ENCODE assay signal across 19 mouse cellular contexts in genomic region chr16:77948785-77949184, GRCm38 (mm10).
DNase-seq lines count a peak whose midpoint lies in the region; ATAC-seq and TF ChIP-seq lines count a peak whose summit lies in the region.
"Had no signal": no experiment of that assay in that cellular context is flagged by ENCODE, and none has a peak within 500 bp of the region (broad histone marks: within the 10 kb centered on the region; RNA-seq: fewer than 3 reads in every experiment).

No protein-coding gene starts in this region.

- H3K9me3 ChIP-seq in intestine, postnatal 0 days (ENCODE audit: control insufficient read depth): no peaks in the 10 kb centered on the region
- H3K9me3 ChIP-seq in intestine, embryonic 15.5 days: no peaks in the 10 kb centered on the region
- H3K9me3 ChIP-seq in stomach, postnatal 0 days (ENCODE audit: control insufficient read depth, low read length): no peaks in the 10 kb centered on the region

- no peak for TF ChIP-seq CTCF in intestine, postnatal 0 days (IDR thresholded peaks at IDR 0.05; ENCODE audit: low read depth)
- no peak for TF ChIP-seq CTCF in stomach, postnatal 0 days (IDR thresholded peaks at IDR 0.05; ENCODE audit: low read depth)

- no peak overlapping the region for H3K9ac ChIP-seq in intestine, postnatal 0 days (ENCODE audit: low read depth, low read length)
- H3K9ac ChIP-seq in intestine, embryonic 15.5 days: no peak overlapping the region
- no peak overlapping the region for H3K9ac ChIP-seq in stomach, postnatal 0 days (ENCODE audit: low read length)

- no peaks in the 10 kb centered on the region for H3K27me3 ChIP-seq in intestine, postnatal 0 days (replicated peaks; ENCODE audit: control insufficient read depth, insufficient read depth, low read length)
- H3K27me3 ChIP-seq in intestine, embryonic 15.5 days (replicated peaks): no peaks in the 10 kb centered on the region
- H3K27me3 ChIP-seq in stomach, postnatal 0 days (ENCODE audit: control insufficient read depth, insufficient read depth, low read length): no peaks in the 10 kb centered on the region
- H3K27me3 ChIP-seq: CH12.LX, Patski had no signal

- TF ChIP-seq EP300 in stomach, postnatal 0 days (optimal IDR thresholded peaks at IDR 0.05): no peak

- H3K4me3 ChIP-seq in intestine, postnatal 0 days (ENCODE audit: low read depth, low read length): no peak overlapping the region
- H3K4me3 ChIP-seq in intestine, embryonic 15.5 days (replicated peaks): no peak overlapping the region
- no peak overlapping the region for H3K4me3 ChIP-seq in stomach, postnatal 0 days (ENCODE audit: low read depth, low read length)

- no peak for DNase-seq in stomach, postnatal 0 days (ENCODE audit: low spot score)
- DNase-seq in heart, adult 8-10 months (ENCODE audit: low spot score): no peak
- DNase-seq: adrenal gland, adult 2 months; adrenal gland, adult 8-10 months; adrenal gland, postnatal 10 days; adrenal gland, postnatal 14 days; adrenal gland, postnatal 25 days; adrenal gland, postnatal 36 days; B cell, adult 2 months; cerebellum, adult 11 months; cerebellum, adult 11-12 months; cerebellum, adult 18-20 months had no signal

- peak; percentile 28; the same call in 1 of the 2 replicates for ATAC-seq in intestine, postnatal 0 days
- ATAC-seq in intestine, embryonic 15.5 days: no peak
- ATAC-seq in stomach, postnatal 0 days (ENCODE audit: low FRiP score, low TSS enrichment): peak; percentile 96
- ATAC-seq: activated CD4-positive, CD25-positive, alpha-beta regulatory T cell, adult 4 months; CD4-positive, CD25-positive, alpha-beta regulatory T cell, adult 4 months; Patski had no signal

- H3K4me2 ChIP-seq in intestine, postnatal 0 days (replicated peaks; ENCODE audit: low read depth): no peak overlapping the region
- no peak overlapping the region for H3K4me2 ChIP-seq in intestine, embryonic 15.5 days (replicated peaks)
- no peak overlapping the region for H3K4me2 ChIP-seq in stomach, postnatal 0 days (replicated peaks; ENCODE audit: low read depth)

- no peak overlapping the region for H3K27ac ChIP-seq in intestine, postnatal 0 days (ENCODE audit: low read depth, low read length)
- no peak overlapping the region for H3K27ac ChIP-seq in intestine, embryonic 15.5 days
- no peak overlapping the region for H3K27ac ChIP-seq in stomach, postnatal 0 days (replicated peaks)

- H3K4me1 ChIP-seq in intestine, postnatal 0 days (replicated peaks; ENCODE audit: control insufficient read depth, insufficient read depth, low read length): no peaks in the 10 kb centered on the region
- no peaks in the 10 kb centered on the region for H3K4me1 ChIP-seq in intestine, embryonic 15.5 days (replicated peaks)
- no peaks in the 10 kb centered on the region for H3K4me1 ChIP-seq in stomach, postnatal 0 days (replicated peaks; ENCODE audit: control insufficient read depth, insufficient read depth)

- no peaks in the 10 kb centered on the region for H3K36me3 ChIP-seq in intestine, postnatal 0 days (ENCODE audit: control insufficient read depth, insufficient read depth)
- H3K36me3 ChIP-seq in intestine, embryonic 15.5 days: no peaks in the 10 kb centered on the region
- no peaks in the 10 kb centered on the region for H3K36me3 ChIP-seq in stomach, postnatal 0 days (ENCODE audit: control insufficient read depth, insufficient read depth, low read length)
- H3K36me3 ChIP-seq: G1E had no signal

- WGBS in intestine, postnatal 0 days: 79% methylated on average over 1 of the region's 1 CpGs
- 85% methylated on average over 1 of the region's 1 CpGs for WGBS in intestine, embryonic 15.5 days
- 57% methylated on average over 1 of the region's 1 CpGs for WGBS in stomach, postnatal 0 days
